Comparison of ENCODE assay signal across 10 mouse cellular contexts in genomic region chr16:29845597-29845986, GRCm38 (mm10).
DNase-seq lines count a peak whose midpoint lies in the region; ATAC-seq lines count a peak whose summit lies in the region.
"Had no signal": no experiment of that assay in that cellular context is flagged by ENCODE, and none has a peak within 500 bp of the region (broad histone marks: within the 10 kb centered on the region; RNA-seq: fewer than 3 reads in every experiment).

No protein-coding gene starts in this region.

- no peaks in the 10 kb centered on the region for H3K36me3 ChIP-seq in heart, embryonic 12.5 days
- H3K36me3 ChIP-seq in liver, embryonic 12.5 days = no peaks in the 10 kb centered on the region

- peak overlapping the region; percentile 5; the same call in 1 of the 2 replicates for H3K4me2 ChIP-seq in heart, embryonic 12.5 days
- peak overlapping the region; percentile 49 for H3K4me2 ChIP-seq in liver, embryonic 12.5 days

- ATAC-seq in heart, embryonic 12.5 days (ENCODE audit: insufficient number of reproducible peaks, low FRiP score) = peak; percentile 81; the same call in 1 of the 2 replicates
- peak; percentile 87 for ATAC-seq in liver, embryonic 12.5 days

- peaks cover 26% of the 10 kb centered on the region for H3K4me1 ChIP-seq in heart, embryonic 12.5 days (replicated peaks)
- H3K4me1 ChIP-seq in liver, embryonic 12.5 days = peaks cover 76% of the 10 kb centered on the region

- H3K9ac ChIP-seq in heart, embryonic 12.5 days = no peak overlapping the region
- peak overlapping the region; percentile 22; the same call in 1 of the 2 replicates for H3K9ac ChIP-seq in liver, embryonic 12.5 days

- no peak overlapping the region for H3K4me3 ChIP-seq in heart, embryonic 12.5 days
- no peak overlapping the region; the same call in 1 of the 2 replicates for H3K4me3 ChIP-seq in liver, embryonic 12.5 days

- intact Hi-C loops in heart, postnatal 36 days (cut with DNase I) = no loop called here
- intact Hi-C loops in left cerebral cortex, postnatal 4 days (cut with DNase I) = no loop called here

- no peaks in the 10 kb centered on the region for H3K9me3 ChIP-seq in heart, embryonic 12.5 days (replicated peaks)
- no peaks in the 10 kb centered on the region for H3K9me3 ChIP-seq in liver, embryonic 12.5 days (replicated peaks)

- H3K27me3 ChIP-seq in heart, embryonic 12.5 days (replicated peaks) = 0 out of 2 replicates have a peak, but pooled peaks cover 7% of the 10 kb centered on the region
- H3K27me3 ChIP-seq in liver, embryonic 12.5 days (replicated peaks) = 0 out of 2 replicates have a peak, but pooled peaks cover 3% of the 10 kb centered on the region

- 8% methylated on average over 8 of the region's 8 CpGs for WGBS in heart, embryonic 12.5 days
- 7% methylated on average over 8 of the region's 8 CpGs for WGBS in liver, embryonic 12.5 days (ENCODE audit: insufficient replicate concordance)

- H3K27ac ChIP-seq in heart, embryonic 12.5 days (ENCODE audit: poor library complexity, severe bottlenecking) = 0 out of 2 replicates have a peak overlapping the region, but pooled peaks have one; percentile 15
- peak overlapping the region; percentile 79 for H3K27ac ChIP-seq in liver, embryonic 12.5 days

- DNase-seq in heart, postnatal 36 days = no peak
- peak; percentile 80 for DNase-seq in thymus, postnatal 0 days (ENCODE audit: low spot score)
- DNase-seq in thymus, postnatal 4 days = no peak
- no peak for DNase-seq in adipocyte (ENCODE audit: low spot score)
- DNase-seq in left cerebral cortex, postnatal 4 days = no peak
- no peak for DNase-seq in ovary, postnatal 36 days (ENCODE audit: low spot score)
- DNase-seq: kidney, adult 2 months; layer of hippocampus, adult 9-11 months had no signal
